Mouse (Mus musculus): ENCODE data around the gene Fam53b.

GRCm38 (mm10) chr7:132802066-132802465 is 11.6 kb downstream of the Fam53b start:
- TF ChIP-seq POLR2A (IDR thresholded peaks at IDR 0.05; ENCODE audit: low read depth, low read length) = no peak
- no peak for TF ChIP-seq CTCF (IDR thresholded peaks at IDR 0.05; ENCODE audit: extremely low read depth, insufficient read depth, insufficient read length, insufficient replicate concordance)
